Mouse (Mus musculus) CH12.LX (cell line): ENCODE results near the gene Rragd.

Source experiments
- BHLHE40 ChIP-seq: IDR thresholded peaks from 2 replicates; pipeline ENCODE4 v1.6.1; 2011; ENCODE audit warnings: mild to moderate bottlenecking, low read depth, low read length, improper control_type of control experiment
- CTCF ChIP-seq, 2 experiments: IDR thresholded peaks in 1 of 2; conservative IDR thresholded peaks in 1 of 2; 2 replicates each; pipeline ENCODE4 v1.5.1; 2011 to 2012; ENCODE audit warnings: low read depth in 2 of 2, low read length in 2 of 2, improper control_type of control experiment in 1 of 2, inconsistent platforms in 1 of 2, mild to moderate bottlenecking in 1 of 2, moderate library complexity in 1 of 2

DNA sequence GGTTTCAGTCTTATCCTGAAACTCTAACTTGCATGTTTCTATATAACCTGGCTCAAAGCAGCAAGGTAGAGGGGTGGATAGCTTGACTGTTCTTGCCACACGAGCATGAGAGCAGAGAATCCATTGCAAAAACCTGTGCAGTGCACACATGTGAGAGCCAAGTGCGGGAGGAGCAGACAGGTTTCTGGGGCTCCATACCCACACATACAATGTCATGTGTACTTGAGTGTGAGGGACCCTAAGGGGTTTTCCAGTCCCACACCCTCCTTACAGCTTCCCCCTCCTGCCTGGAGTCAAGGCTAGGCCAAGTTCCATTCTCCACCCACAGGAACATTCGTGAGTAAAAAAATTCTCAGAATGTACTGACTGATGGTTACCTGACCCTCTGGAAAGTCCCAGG, 21.4 kb upstream of the Rragd start:
- TF ChIP-seq BHLHE40 (no peak), CTCF (conservative IDR thresholded peaks at IDR 0.05 in 1 of 2, IDR thresholded peaks at IDR 0.05 in 1 of 2; ENCODE audit: low read depth in 2 of 2, low read length in 2 of 2) (no peak)
